Mouse (Mus musculus) kidney, postnatal 0 days (tissue): Measurements from ENCODE around the gene Gm20696. TPM values are rescaled to one million over a fixed set of nuclear protein-coding genes. Genes with fewer than 3 reads are reported as not detected.
A peak's percentile ranks its signal among the peaks of the same experiment; 100 is the strongest.

ENCODE experiments used
- ATAC-seq: fragments of 200-750 bp; cut with Nextera tagmentation; replicated peaks from 2 replicates; pipeline ENCODE4 v1.8.0; 2017; ENCODE audit warnings: low read depth, moderate number of reproducible peaks, moderate TSS enrichment, moderate library complexity; ENCODE audit not compliant: low FRiP score
- DNase-seq: peaks from one replicate; pipeline ENCODE4 v3.0.0-alpha.2; 2016; ENCODE audit warnings: low spot score
- H3K27ac ChIP-seq: fragments of 300-500 bp; sonication (generic); 2 replicates; pipeline ENCODE4 v1.5.1; 2014; ENCODE audit warnings: mild to moderate bottlenecking
- H3K27me3 ChIP-seq: fragments of 300-500 bp; sonication (generic); 2 replicates; pipeline ENCODE4 v1.6.1; 2014; ENCODE audit warnings: low read length, mixed read lengths; ENCODE audit not compliant: insufficient read depth
- H3K36me3 ChIP-seq: fragments of 300-500 bp; sonication (generic); 2 replicates; pipeline ENCODE4 v1.6.1; 2014; ENCODE audit warnings: low read length, mixed read lengths; ENCODE audit not compliant: insufficient read depth
- H3K4me1 ChIP-seq: fragments of 300-500 bp; sonication (generic); replicated peaks from 2 replicates; pipeline ENCODE4 v1.6.1; 2014; ENCODE audit warnings: antibody characterized with exemption, low read length, mixed read lengths; ENCODE audit not compliant: insufficient read depth
- H3K4me2 ChIP-seq: fragments of 300-500 bp; sonication (generic); 2 replicates; pipeline ENCODE4 v1.6.1; 2014; ENCODE audit warnings: mild to moderate bottlenecking, low read length, moderate library complexity, mixed read lengths
- H3K4me3 ChIP-seq: fragments of 300-500 bp; sonication (generic); replicated peaks from 2 replicates; pipeline ENCODE4 v1.5.1; 2014; ENCODE audit warnings: low read depth, low read length
- H3K9ac ChIP-seq: fragments of 300-500 bp; sonication (generic); 2 replicates; pipeline ENCODE4 v1.6.1; 2014; ENCODE audit warnings: low read depth, low read length
- H3K9me3 ChIP-seq: fragments of 300-500 bp; sonication (generic); replicated peaks from 2 replicates; pipeline ENCODE4 v1.6.1; 2016; ENCODE audit warnings: low read length, inconsistent platforms, mixed read lengths
- CTCF ChIP-seq: IDR thresholded peaks from 2 replicates; pipeline ENCODE4 v1.5.1; 2016; ENCODE audit warnings: antibody characterized with exemption, low read depth, mild to moderate bottlenecking, moderate library complexity
- WGBS: fragments of 180-500 bp; shearing (Covaris S2); extraction: QIAGEN DNeasy Blood & Tissue Kit; methylation state at CpG from one replicate; pipeline ENCODE4 v1.1.7; 2014; 5-methylcytosine and 5-hydroxymethylcytosine counted together
- polyA plus RNA-seq: library from polyadenylated mRNA; unstranded; fragments of >200 nt; fragmentation: Nextera tagmentation; extraction: Ambion mirVana; gene quantifications from 2 replicates; pipeline ENCODE4 v1.2.1, GENCODE M21; 2015

Gene Gm20696
- polyA plus RNA-seq, 1 experiment from 2014 or later, result 1.7 TPM

DNA sequence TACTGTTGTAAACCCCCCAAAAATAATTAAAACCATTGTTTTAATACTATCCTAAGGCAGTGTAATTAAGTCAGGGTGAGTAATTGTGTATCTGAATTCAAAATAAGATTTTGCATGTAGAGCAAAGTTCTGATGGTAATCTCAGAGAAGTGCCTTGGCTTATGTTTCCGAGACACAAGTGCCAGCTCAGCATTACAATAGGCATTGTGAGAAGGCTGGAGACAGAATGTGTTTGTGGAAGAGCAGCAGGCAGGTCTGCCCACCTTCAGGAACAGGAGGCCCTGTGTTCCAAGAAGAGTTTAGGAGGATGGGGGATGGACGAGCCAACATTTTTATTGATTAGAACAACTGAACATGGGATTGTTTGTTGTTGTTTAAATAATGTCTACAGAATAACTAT, 137.6 kb downstream of the Gm20696 start:
- Histone ChIP-seq H3K9ac (no peak overlapping the region), H3K4me1 (no peaks in the 10 kb centered on the region), H3K27me3 (no peaks in the 10 kb centered on the region), H3K4me3 (no peak overlapping the region), H3K4me2 (no peak overlapping the region), H3K36me3 (no peaks in the 10 kb centered on the region), H3K27ac (no peak overlapping the region), H3K9me3 (no peaks in the 10 kb centered on the region; the same call in 1 of the 2 replicates)
- TF ChIP-seq CTCF, result no peak
- DNase-seq, result no peak
- 71% methylated on average over 2 of the region's 2 CpGs for WGBS
- no peak for ATAC-seq

DNA sequence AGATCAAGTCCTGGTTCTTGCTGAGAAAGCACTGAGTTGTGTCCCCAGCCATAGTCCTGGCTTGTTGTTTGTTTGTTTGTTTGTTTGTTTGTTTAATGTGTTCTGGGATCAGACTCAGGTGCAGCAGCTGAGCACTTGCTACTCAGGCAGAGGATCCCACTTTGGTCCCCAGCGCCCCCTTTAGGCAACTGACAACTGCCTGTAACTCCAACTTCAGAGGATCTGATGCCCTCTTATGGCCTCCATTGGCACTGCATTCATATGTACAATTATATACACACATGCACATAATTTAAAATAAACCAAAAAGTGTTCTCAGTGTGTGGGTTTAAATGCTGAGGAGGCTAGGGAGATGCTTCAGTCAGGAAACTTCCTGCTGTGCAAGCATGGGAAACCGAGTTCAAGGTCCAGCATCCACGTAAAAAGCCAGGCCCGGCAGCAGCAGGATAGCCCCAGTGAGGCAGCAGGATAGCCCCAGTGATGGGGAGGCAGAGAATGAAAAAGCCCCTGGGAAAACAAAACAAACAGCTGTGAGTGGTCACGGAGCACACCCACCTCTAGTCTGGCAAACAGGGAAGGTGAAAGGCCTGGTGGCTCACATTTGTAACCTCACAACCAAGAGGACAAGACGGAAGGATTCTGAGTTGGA, 139.0 kb downstream of the Gm20696 start:
- Histone ChIP-seq H3K27me3 (no peaks in the 10 kb centered on the region), H3K4me3 (no peak overlapping the region), H3K4me2 (no peak overlapping the region), H3K36me3 (no peaks in the 10 kb centered on the region), H3K9me3 (no peaks in the 10 kb centered on the region; the same call in 1 of the 2 replicates), H3K27ac (no peak overlapping the region), H3K4me1 (no peaks in the 10 kb centered on the region), H3K9ac (no peak overlapping the region)
- no peak for DNase-seq
- peak; percentile 47 for TF ChIP-seq CTCF
- 93% methylated on average over 6 of the region's 6 CpGs for WGBS
- ATAC-seq, result no peak

DNA sequence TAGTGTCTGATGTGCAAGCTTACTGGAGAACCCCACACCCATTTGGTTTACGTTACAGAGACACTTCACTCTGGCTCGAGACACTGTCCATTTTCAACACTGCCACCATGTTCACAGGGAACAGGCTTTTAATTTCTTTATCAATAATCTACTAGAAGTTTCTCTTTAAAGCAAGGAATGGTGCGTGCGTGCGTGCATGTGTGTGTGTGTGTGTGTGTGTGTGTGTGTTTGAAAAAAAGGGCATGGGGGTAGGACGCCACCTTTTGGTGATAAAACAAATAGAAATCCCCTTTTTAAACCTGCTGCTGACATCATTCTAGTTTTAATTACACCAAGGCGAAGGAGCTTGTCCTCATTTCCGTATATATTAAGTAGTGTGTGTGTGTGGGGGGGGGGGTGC, 141.2 kb downstream of the Gm20696 start:
- no peaks in the 10 kb centered on the region; the same call in 1 of the 2 replicates for H3K9me3 ChIP-seq
- 36% methylated on average over 8 of the region's 8 CpGs for WGBS
- H3K4me2 ChIP-seq, result no peak overlapping the region
- H3K4me3 ChIP-seq, result no peak overlapping the region
- H3K9ac ChIP-seq, result no peak overlapping the region
- peak; percentile 72 for TF ChIP-seq CTCF
- no peak for DNase-seq
- H3K4me1 ChIP-seq, result no peaks in the 10 kb centered on the region
- no peaks in the 10 kb centered on the region for H3K36me3 ChIP-seq
- H3K27ac ChIP-seq, result no peak overlapping the region
- no peaks in the 10 kb centered on the region for H3K27me3 ChIP-seq
- no peak for ATAC-seq

DNA sequence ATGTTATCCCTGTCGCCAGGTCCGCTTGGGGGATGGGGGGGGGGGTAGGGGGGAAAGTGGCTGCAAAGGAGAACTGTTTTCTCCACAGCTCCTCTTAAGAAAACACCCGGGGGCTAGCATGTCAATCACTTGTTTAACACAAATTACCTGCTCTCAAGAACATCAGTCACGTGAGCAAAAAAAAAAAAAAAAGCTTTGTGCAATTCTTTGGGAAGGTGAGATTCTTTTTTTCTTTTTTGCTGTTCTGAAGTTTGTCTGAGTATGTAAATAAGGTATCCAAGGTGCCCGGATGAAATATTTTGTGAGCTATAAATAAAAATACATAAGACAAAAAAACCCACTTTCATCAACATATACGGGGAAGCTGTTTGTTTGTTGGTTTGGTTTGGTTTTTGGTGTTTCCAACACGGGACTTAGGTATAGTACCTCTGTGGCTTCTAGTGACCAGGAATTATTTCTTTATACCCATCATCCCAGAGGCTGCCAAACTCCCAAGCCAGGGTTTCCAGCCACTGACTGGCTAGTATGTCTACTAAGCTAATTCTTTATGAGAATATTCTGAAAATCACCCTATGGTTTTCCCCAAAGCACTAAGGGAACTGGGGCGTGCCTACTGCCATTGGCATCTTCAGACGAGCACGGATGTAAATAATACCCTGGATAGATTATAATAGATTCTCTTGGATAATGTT, 142.8 kb downstream of the Gm20696 start:
- Histone ChIP-seq H3K27me3 (no peaks in the 10 kb centered on the region), H3K27ac (peak overlapping the region; percentile 98), H3K9ac (peak overlapping the region; percentile 83), H3K4me2 (peak overlapping the region; percentile 93), H3K36me3 (no peaks in the 10 kb centered on the region), H3K4me1 (no peaks in the 10 kb centered on the region), H3K9me3 (no peaks in the 10 kb centered on the region; the same call in 1 of the 2 replicates), H3K4me3 (peak overlapping the region; percentile 84)
- TF ChIP-seq CTCF, result no peak
- DNase-seq, result no peak
- WGBS, result 21% methylated on average over 10 of the region's 10 CpGs
- no peak for ATAC-seq

DNA sequence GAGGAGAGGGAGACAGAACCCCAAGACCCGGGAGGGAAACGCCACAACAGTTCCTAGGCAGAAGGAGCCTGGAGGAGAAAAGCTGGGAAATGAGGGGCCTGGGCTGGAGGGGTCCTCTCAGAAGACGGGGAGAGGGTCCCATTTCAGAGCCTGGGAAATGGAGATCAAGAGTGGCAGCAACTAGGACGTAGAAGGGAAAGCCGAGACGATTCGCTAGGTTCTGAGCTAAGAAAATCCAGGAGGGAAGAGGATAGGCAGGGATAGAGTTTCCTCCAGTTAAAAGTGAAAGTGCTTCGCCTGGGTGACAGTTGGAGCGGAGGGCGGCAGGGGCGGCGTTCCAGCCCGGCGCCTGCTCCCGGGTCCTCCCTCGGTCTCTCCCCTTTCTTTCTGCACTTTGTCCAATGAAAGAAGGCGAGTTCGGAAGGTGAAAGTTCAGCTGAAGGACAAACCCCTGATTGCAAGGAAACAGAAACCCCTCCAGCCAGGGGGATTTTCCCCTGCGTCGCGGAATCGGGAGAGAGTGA, 143.4 kb downstream of the Gm20696 start:
- Histone ChIP-seq H3K9ac (peak overlapping the region; percentile 83), H3K9me3 (no peaks in the 10 kb centered on the region; the same call in 1 of the 2 replicates), H3K4me2 (peak overlapping the region; percentile 93), H3K36me3 (no peaks in the 10 kb centered on the region), H3K4me3 (peak overlapping the region; percentile 84), H3K27ac (peak overlapping the region; percentile 98), H3K4me1 (no peaks in the 10 kb centered on the region), H3K27me3 (no peaks in the 10 kb centered on the region)
- TF ChIP-seq CTCF, result no peak
- WGBS, result 2% methylated on average over 22 of the region's 22 CpGs
- peak; percentile 73 for ATAC-seq
- DNase-seq, result peak; percentile 97

DNA sequence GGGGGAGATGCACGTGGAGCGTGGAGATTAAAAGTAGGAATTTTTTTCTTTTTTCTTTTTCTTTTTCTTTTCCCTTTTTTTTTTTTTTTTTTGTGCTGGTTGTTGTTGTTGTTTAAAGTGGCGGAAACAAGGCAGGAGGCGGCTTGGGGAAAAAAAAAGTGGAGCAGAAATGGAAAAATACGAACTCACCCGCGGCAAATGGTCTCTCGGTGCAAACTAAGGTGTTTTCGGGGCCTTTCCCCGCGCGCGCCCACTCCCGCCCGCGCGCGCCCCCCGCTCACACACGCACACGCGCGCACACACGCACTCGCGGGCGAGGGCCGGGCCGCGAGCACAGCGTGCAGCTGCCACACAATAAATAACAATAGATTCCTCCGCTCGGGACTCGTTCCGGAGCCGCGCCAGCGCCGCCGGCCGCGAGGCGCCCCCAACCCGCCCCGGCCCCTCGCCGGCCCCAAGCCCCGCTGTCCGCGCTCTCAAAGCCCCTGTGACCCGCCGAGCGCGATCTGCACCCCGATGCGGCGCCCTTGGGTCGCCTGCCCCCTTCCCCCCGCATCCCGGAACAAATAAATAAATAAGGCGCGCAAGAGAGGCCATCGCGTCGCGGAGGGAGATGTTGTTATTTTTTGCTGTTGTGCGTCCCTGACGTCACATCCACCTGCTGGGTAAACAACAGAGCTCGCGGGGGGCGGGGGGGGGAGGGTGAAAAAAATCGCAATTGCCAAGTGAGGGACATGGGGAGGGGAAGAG, 144.1 kb downstream of the Gm20696 start, which contains the start of gene Foxp1:
Gene Foxp1, minus strand, starts transcription at position 363 of the 750 bp plus-strand sequence.
- WGBS, result under 1% methylated on average over 71 of the region's 72 CpGs
- ATAC-seq, result no peak; the same call in 1 of the 2 replicates

More for the DNA sequence above, 144.1 kb downstream of the Gm20696 start, which contains the start of gene Foxp1:
- no peaks in the 10 kb centered on the region for H3K36me3 ChIP-seq
- no peaks in the 10 kb centered on the region for H3K4me1 ChIP-seq
- DNase-seq, result peak; percentile 83
- peak within 1 kb of the TSS; percentile 84 for H3K4me3 ChIP-seq
- H3K27ac ChIP-seq, result peak within 1 kb of the TSS; percentile 98
- no peak for TF ChIP-seq CTCF
- no peaks in the 10 kb centered on the region; the same call in 1 of the 2 replicates for H3K9me3 ChIP-seq
- peak within 1 kb of the TSS; percentile 93 for H3K4me2 ChIP-seq
- peak within 1 kb of the TSS; percentile 83 for H3K9ac ChIP-seq
- H3K27me3 ChIP-seq, result no peaks in the 10 kb centered on the region
